Mouse (Mus musculus) skeletal muscle tissue, postnatal 0 days (tissue): ENCODE data around the gene Avpr1b. TPM values are rescaled to one million over a fixed set of nuclear protein-coding genes. Genes with fewer than 3 reads are reported as not detected.

ENCODE experiments used
- polyA plus RNA-seq: library from polyadenylated mRNA; unstranded; fragments of >200 nt; fragmentation: Nextera tagmentation; extraction: Ambion mirVana; gene quantifications from 2 replicates; pipeline ENCODE4 v1.2.1, GENCODE M21; 2015

The Avpr1b gene
- 0.04 and 0.06 TPM in 2 replicates for polyA plus RNA-seq

GRCm38 (mm10) chr1:131598905-131599304 is at the start of gene Avpr1b:
Avpr1b (plus strand) TSS chr1:131599239.

GRCm38 (mm10) chr1:131637791-131638540 is 38.9 kb downstream of the Avpr1b start, which contains the start of gene Ctse:
Ctse (plus strand) TSS chr1:131638306.

Other genes with a start within 250 kb of the Avpr1b start
- gene Srgap2, start 71.9 kb upstream of the Avpr1b start, polyA plus RNA-seq: 16.8 and 18.6 TPM in 2 replicates
- 1.5 and 1.8 TPM in 2 replicates for gene Fam72a, start 71.3 kb upstream of the Avpr1b start, polyA plus RNA-seq
- gene Ctse, start 39.1 kb downstream of the Avpr1b start, polyA plus RNA-seq: 0.23 and 0.43 TPM in 2 replicates
- gene Rab7b, start 89.5 kb downstream of the Avpr1b start, polyA plus RNA-seq: 8.0 and 13.2 TPM in 2 replicates
- 0.09 TPM in 1 of 2 replicates, not detected in the other for gene Slc26a9, start 144.8 kb downstream of the Avpr1b start, polyA plus RNA-seq
- gene Pm20d1, start 198.1 kb downstream of the Avpr1b start, polyA plus RNA-seq: 1.0 and 1.1 TPM in 2 replicates
- gene Slc41a1, start 228.3 kb downstream of the Avpr1b start, polyA plus RNA-seq: 38.7 and 39.5 TPM in 2 replicates